Mouse (Mus musculus) 3134 (cell line): ENCODE data around the gene Gm20671.
"Not testable (repeated sequence)": the region's sequence is repeated elsewhere in the genome, so short reads cannot be mapped to it uniquely, and the experiment has no call there.

Experiments used
- DNase-seq: peaks from one replicate; pipeline ENCODE4 v3.0.0-alpha.2; 2011; ENCODE audit warnings: low spot score; ENCODE audit not compliant: insufficient read length; ENCODE audit errors: extremely low read depth

The Gm20671 gene

DNA sequence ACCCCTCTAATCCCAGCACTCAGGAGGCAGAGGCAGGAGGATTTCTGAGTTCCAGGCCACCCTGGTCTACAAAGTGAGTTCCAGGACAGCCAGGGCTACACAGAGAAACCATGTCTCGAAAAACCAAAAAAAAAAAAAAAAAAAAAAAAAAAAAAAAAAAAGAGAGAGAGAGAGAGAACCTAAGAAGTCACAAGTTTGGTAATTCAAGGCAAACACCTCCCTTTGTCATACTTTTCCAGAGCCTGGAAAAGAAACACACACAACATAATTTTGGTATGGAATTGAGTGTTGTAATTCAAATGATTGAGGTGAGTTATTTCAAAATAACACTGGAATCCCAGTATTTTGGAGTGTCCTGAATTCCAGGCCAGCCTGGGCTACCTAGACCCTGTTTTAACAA lies 40.5 kb downstream of the Gm20671 start:
- DNase-seq, result not testable (repeated sequence)

- DNase-seq, result peak; percentile 93
Measured at GRCm38 (mm10) chr5:32785313-32785915, 41.5 kb downstream of the Gm20671 start, which contains the start of gene Pisd. Pisd (minus strand) TSS chr5:32785646.

DNA sequence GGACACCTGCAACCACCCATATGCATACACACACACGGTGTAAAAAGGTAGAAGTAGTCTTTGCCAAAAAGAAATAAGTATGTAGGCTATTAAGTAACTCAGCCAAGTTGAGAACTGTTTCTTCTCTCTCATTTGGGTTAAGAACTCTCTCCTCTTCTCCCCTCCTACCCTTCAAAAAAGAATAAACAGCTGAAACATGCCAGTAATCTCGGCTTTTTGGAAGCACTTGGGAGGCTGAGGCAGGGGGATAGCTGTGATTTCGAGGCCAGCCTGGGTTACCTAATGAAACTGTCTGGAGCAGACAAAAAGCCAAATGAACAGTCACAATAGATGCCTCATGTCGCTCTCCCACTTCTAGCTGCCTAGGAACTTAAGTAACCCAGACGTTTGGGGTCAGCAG lies 42.2 kb downstream of the Gm20671 start:
- DNase-seq, result no peak

- DNase-seq, result no peak
Measured at GRCm38 (mm10) chr5:32781596-32781995, 45.3 kb downstream of the Gm20671 start.

DNA sequence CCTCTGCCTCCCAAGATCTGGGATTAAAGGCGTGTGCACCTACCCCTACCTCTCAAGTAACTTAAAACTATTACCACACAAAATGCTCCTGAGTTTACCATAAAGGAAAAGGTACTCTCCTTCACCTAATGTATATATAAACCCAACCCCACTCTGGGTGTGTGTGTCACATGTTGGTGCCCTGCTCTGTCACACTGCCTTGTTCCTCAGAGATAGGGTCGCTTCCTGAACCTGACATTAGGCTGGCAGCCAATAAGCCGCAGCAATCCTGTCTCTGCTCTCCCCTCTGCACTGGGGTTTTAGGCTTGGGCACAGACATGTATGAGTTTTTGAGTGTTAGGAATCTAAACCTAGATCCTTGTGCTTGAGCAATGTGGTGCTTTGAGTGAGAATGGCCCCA lies 48.7 kb downstream of the Gm20671 start:
- no peak for DNase-seq

GRCm38 (mm10) chr5:32772361-32772760 lies 54.5 kb downstream of the Gm20671 start:
- DNase-seq, result no peak

- DNase-seq, result no peak
Measured at GRCm38 (mm10) chr5:32767636-32768373, 59.1 kb downstream of the Gm20671 start.

GRCm38 (mm10) chr5:32767004-32767403 lies 59.9 kb downstream of the Gm20671 start:
- DNase-seq, result no peak

DNA sequence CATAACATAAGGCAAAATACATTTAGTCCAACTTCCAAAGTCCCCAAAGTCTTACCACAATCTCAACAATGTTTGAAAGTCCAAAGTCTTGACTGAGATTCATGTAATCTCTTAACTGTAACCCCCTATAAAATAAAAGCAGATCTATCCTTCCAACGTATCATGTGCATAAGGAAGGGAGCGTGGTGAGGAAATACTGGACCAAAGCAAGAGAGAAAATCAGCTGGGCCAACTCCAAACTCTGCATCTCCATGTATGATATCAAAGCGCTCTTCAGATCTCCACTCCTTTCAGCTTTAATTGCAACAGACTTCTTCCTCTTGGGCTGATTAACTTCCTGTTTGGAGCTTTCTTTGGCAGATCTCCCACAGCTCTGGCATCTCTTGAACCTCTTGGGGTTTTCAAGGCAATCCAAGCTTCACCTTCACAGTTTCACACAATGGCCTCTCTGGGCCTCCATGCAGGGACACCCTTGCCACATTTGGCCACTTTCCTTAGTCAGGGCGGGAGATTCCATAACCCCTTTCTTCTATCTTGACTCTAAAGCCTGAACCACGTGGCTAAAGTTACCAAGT lies 65.3 kb downstream of the Gm20671 start:
- no peak for DNase-seq

- DNase-seq, result no peak
Measured at GRCm38 (mm10) chr5:32760787-32761186, 66.1 kb downstream of the Gm20671 start.

- DNase-seq, result not testable (repeated sequence)
Measured at GRCm38 (mm10) chr5:32760352-32760751, 66.6 kb downstream of the Gm20671 start.

DNA sequence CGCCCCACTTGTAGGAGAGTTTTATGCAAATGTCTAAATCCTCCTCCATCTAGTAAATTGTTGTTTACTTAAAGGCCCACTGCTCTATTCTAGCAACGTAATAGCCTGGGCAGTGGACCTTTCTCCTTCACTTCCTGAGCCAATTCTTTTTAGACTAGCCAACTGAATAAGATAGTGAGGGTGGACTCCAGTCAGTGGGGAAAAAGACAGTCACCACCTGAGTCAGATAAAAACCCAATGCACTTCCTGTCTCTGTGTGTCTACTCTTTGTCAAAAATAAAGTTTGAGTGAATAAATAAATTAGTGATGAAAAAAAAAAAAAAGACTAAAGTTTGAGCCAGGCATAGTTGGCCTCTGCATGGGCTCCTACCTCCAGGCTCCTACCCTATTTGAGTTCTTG lies 67.2 kb downstream of the Gm20671 start:
- no peak for DNase-seq

DNA sequence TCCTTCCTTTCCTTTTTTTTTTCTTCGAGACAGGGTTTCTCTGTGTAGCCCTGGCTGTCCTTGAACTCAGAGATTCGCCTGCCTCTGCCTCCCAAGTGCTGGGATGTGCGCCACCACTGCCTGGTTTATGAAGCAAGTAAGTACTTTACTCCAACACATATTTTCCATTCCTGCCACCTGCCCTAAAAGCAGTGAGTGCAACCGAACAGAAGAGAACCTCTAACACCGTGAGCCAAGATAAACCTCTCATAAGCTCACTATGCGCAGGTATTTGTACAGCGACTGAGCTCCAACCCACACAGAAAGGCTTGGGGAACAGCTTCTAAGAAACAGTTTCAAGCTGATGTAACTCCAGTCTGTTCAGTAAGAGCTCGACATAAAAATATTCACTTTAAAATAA lies 70.8 kb downstream of the Gm20671 start:
- DNase-seq, result no peak

DNA sequence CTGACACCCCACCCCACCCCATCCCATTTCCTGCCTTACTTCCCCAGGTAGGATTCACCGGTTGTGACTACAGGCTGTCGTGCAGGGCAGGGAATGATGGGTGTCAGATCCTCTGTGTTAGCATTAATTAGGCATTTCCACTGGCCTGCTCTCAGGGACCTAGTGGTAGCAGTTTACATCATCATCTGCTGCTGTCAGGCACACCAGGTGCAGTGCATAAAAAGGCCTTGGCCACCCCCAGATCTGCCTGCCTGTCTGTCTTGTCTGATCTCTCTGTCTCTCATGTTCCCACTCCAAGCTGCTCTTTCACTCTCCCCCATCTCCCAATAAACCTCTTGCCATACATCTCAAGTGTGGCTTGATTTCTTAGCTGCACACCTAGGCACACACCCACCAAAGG lies 75.2 kb downstream of the Gm20671 start:
- DNase-seq, result no peak

DNA sequence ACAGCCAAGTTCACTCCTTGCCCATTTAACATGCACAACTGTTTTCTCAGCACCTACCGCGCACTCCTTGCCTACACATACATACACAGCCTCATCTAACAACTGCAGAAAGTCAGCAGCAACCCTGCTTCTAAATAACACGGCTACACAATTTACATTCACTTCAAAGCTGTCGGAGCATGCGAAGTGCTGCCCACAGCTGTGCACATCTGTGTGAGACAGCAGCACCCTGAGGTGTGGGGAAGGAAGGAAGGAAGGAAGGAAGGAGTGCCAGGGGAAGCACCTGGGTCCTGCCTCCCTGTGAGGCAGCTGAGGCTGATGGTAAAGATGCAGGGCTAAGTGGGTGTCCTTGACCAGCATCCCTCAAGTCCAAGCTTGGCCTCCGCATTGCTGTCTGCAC lies 78.0 kb downstream of the Gm20671 start:
- no peak for DNase-seq

DNA sequence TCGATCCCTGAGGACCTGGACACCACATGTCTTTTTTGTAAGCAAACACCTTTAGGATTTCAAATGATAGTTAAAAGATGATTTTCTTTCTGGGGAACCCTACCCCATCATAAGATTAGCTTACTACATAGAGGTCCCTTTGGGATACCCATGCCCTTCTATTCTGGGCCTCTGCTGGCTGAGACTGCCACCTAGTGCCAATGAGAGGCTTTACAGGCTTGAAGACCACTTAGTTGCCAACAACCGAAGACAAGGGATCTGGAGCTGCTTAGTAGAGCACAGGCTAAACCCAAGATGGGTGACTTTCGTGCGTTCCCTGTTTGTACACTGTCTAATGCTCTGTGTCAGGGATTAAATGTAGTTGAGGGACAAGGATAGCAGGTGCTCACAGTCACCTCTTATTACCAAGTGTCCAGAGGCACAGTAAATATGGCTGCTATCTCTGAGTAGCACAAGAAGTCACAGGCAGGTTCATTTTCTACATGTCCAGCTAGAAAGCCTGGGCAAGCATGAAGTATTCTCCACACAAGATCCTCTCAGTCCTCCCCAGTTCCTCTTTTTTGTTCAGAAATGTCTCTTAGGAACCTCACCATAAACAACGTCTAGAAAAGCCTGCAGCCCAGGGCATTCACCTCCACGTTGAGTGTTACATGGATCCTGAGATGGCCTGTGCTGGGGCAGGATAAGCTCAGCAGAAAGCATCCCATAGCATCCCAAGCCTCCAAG lies 79.1 kb downstream of the Gm20671 start:
- DNase-seq, result peak; percentile 20

DNA sequence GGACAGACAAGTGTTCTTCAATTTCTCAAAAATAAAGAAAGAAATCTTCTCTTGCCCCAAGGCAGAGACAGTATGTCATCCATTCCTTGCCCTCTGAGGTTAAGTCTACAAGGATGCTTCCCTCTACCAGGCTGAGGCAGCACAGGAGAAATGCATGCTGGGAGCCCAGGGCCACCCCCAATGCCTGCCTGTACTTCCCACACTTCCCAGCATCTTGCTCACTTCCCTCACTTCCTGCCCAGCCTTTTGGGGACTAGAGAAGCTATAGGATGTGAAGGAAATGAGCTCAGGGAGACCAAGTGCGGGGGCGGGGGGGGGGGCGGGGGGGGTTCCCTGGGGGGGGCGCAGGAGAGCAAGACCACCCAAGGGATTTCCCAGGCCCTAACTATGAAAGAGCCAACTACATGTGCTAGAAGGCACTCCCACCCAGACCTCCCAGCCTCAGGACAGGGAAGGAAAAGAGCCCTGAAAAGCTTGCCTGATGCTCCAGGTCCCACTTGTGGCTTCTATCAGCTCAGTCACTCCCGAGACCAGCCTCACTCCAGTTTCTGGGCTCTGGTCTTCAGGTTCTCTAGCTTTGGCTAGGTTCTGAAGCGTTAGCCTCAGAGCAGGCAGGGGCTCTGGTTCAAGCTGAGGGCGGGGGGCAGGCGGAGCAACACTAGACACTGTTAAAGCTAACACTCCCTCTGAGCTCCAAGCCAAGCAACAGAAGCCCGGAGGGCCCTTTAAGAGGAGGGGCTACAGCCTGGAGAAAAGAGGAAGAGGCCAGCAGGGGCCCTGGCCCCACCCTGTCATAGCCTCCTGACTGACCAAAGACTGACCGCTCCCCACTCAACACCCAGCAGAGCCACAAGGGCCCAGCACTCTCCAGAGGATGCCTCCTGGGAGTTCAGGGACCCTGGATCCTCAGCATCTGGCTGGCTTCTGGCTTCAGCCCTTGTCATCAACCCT lies 80.9 kb downstream of the Gm20671 start:
- peak; percentile 82 for DNase-seq

DNA sequence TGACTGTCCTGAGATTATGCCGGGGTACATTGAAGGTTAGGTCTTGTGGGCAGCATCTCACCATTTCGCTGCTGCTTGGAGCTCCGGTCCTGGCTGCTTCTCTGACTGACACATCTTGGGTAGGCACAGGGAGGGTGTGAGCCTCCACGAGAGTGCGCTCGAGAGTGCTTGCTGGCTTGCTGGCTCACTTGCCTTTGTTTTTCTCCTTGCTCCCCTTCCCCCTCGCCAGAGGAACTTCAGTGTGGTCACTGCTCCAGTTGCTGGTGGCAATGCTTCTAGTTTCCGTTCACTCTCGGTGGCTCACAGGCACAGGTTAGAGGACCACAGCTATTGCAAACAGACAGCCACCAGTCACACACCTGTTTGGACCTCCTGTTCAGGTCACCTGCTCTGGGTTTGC lies 84.8 kb downstream of the Gm20671 start:
- DNase-seq, result no peak

DNA sequence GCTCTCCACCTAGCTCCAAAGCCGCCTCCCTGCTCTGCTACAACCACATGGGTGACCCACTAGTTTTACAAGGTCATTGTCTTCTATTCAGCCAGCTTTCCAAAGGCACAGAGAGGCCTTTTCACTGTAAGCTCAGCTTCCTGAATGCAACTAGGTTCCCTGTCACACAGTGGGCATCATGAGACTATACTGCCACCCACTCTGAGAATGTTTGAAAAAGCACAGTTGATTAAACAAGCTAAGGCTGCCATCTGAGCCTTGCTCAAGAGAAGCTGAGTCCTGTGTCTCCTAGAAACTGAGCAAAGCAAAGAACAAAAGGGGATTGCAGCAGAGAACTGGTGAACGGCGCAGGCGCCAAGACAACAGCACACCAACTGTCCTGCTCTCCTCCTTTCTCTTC lies 85.5 kb downstream of the Gm20671 start:
- DNase-seq, result not testable (repeated sequence)

- DNase-seq, result not testable (repeated sequence)
Measured at GRCm38 (mm10) chr5:32740850-32741249, 86.1 kb downstream of the Gm20671 start.
